Mouse (Mus musculus) left cerebral cortex, adult 8-10 months (tissue): ENCODE data around the gene Trim56. TPM values are rescaled to one million over a fixed set of nuclear protein-coding genes. Genes with fewer than 3 reads are reported as not detected.
A peak's percentile ranks its signal among the peaks of the same experiment; 100 is the strongest.

Experiments
- DNase-seq, 2 experiments: peaks; one replicate each; pipeline ENCODE4 v3.0.0; 2022; ENCODE audit warnings: low spot score in 2 of 2
- total RNA-seq, 4 experiments: library from RNA; stranded (reverse); gene quantifications; 2 replicates each; pipeline ENCODE4 v1.2.4; 2022

The Trim56 gene
- total RNA-seq, 4 experiments from 2014 or later = 5.4 to 8.9 (median 7.4) TPM

DNA sequence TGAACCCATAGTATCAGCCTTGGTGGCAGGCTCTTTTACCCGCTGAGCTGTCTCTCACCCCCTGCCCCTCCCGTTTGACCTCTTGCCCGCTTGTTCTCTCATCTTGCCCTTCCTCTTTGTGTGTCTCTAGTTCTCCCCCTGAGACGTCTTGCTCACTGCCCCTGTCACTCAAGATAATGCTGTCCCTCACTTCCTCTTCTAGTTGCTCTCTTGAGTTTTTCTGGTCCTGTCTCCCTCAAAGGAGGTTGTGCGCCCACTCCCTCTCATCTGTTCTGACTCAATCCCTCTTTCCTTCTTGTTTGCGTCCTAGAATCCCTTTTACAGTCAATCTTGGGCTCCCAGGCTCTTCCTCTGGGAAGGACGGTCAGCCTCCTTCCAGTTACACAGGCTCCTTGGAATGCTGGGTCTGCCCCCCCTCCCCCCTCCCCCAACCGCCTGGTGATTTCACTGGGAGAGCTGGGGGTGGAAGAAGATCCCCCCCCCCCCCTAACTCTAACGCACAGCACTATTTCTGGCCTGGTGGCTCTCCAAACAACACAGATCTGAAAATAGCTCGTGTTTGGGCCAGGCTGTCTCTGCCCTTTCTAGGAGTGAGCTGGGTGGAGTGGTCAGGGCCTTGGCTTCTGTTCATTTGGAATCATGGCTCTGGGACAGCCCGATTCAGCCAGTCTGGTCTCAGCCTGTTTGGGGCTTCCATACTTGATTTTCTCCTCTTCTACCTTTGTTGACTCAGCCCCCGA, 39.6 kb downstream of the Trim56 start:
- no peak for DNase-seq

GRCm38 (mm10) chr5:137075726-137076125, 40.3 kb downstream of the Trim56 start:
- DNase-seq = no peak

DNA sequence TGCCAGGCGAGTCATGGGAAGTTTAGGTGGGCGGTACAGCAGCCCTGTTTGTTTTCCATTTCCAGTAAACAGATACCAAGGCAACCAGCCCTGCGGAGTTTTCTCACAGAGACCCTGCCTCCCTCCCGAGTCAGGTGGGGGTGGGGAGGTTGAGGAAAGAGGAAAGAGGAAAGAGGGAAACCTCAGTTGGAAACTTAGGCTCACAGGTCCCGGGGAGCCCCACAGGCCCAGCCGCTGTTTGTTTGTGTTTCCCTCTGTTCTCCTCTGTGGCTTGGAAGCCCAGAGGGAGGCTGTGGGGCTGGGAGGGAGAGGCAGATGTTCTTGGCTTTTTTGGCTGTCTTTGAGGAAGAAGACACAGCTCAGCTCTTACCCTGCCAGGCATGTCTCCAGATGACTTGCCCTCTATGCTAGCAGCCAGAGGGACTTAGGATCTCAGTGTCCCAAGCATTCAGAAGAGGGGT, 41.8 kb downstream of the Trim56 start:
- no peak for DNase-seq

DNA sequence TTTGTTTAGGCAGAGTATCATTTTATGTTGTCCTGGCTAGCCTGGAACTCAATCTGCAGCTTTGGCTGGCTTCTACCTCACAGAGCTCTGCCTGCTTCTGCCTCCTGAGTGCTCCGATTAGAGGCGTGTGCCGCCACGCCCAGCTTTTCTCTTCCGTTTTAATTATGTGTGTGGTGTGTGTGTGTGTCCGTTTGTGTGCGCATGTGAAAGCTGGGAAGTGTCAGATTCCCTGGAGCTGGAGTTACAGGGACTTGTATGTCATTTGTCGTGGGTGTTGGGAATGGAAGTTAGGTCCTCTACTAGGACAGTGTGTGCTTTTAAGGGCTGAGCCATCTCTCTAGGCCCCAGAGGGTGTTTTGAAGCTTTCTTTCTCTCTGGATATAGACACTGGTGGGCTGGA, 42.9 kb downstream of the Trim56 start:
- no peak for DNase-seq

GRCm38 (mm10) chr5:137072079-137072960, 43.7 kb downstream of the Trim56 start, which contains the start of gene Serpine1:
Serpine1 (minus strand) TSS chr5:137072268.
- DNase-seq = peak in 1 of 2 experiments; percentile 74

DNA sequence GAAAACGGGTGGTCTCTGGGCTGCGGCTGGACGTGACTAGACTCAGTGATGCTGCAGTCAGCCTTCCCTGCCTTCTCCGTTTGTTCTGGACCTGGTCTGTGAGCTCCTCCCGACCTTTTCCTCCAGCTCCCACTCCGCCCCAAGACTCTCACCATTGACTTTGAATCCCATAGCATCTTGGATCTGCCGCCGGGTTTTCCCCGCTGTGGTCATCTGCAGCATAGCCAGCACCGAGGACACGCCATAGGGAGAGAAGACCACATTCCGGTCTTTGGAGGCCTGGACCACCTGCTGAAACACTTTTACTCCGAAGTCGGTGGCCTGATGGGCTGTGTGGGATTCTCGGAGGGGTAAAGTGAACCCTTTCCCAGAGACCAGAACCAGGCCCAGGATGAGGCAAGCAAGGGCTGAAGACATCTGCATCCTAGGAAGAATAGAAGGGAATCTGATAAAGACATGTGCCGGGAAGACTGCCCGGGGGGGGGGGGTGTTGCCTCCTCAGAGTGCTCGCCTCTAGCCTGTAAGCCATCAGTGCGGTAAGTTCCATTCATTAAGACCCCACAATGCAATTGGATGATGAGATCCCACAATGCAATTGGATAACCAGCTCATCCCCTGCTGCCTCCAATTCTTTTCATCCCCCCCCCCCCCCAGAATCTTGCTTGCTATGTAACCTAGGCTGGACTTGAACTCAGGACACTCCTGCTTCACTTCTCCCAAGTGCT, 45.0 kb downstream of the Trim56 start:
- DNase-seq = no peak

GRCm38 (mm10) chr5:137068711-137069110, 47.3 kb downstream of the Trim56 start:
- DNase-seq = no peak

- no peak for DNase-seq
These were observed 50.1 kb downstream of the Trim56 start for GRCm38 (mm10) chr5:137065923-137066322.

DNA sequence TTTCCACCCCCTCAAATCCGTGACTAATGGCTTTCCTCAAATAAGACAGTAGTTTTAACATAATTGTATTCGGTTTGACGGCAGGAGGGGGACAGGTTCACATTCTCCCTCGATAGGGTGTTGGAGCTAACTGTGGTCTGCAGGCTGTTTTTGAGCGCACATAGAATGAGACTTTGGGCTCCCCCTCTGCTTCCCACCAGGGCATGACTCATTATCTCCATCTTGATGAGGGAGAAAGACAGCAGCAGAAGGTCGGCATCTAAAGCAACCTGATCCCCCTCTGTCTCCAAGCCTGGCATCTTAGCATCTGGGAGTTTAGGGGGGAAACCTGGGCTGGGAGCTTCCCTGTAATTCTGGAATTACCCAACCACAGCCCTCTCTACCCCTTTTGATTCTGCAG, 50.6 kb downstream of the Trim56 start:
- DNase-seq = no peak

DNA sequence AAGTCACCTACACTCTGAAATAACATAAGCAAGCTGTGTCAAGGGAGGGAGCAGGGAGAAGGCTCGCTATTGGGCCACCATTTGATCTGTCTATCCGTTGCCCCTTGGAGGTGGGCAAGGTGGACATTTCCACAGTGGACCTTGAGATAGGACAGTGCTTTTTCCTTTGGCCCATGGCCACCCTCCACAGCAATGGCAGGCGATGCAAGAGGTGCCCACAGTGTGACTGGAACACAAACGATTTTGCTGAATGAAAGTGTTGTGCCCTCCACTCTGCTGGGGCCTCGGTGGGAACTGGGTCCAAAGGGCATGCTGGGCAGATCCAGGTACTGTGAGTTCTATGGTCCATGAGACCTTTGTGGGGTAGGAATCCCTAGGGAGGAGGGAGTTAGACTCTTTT, 53.4 kb downstream of the Trim56 start:
- DNase-seq = no peak

DNA sequence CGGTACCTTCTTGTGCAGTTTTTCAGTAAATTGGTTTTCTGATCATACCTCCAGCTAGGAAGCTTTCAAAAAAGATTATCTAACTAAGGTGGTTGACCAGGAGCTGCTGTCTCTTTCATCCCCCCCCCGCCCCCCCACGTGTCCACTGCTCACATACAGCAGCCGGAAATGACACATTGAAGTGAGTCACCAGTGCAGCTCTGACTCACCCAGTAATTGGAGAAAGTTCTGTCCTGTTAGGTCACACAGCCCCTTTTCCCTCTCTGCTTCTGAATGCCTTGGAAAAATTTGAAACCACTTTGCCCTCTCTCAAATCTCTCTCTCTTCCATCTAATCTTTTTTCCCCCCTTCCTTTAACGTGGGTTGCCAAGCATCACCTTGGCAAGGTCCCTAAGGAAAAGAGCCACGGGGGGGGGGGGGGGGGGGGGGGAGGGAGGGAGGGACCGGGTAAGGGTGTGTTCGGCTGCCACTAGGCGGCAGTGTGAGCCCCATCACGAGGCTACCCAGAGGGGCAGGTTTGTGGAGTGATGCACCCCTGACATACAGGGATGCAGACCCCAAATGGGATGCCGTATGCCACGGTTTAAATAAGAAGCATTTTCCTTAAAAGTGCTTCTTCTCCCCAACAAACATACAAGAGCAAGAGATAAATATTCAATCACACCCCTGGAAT, 54.1 kb downstream of the Trim56 start:
- DNase-seq = peak in 1 of 2 experiments; percentile 51

Other genes starting within 250 kb of the Trim56 start
- 1 to 10 TPM; 6.0 to 8.4 (median 6.8) TPM for gene Col26a1, start 233.0 kb downstream of the Trim56 start, total RNA-seq
- 10 to 100 TPM; 87.2 to 95.6 (median 91.6) TPM for gene Ift22, start 208.1 kb downstream of the Trim56 start, total RNA-seq
- 100 to 1,000 TPM; 256 to 283 (median 275) TPM for gene Fis1, start 162.9 kb downstream of the Trim56 start, total RNA-seq
- under 1 TPM in 2 of 4 experiments, not detected in 2; 0.23 to 0.25 TPM for gene Cldn15, start 149.6 kb downstream of the Trim56 start, total RNA-seq
- 10 to 100 TPM; 27.9 to 43.3 (median 34.2) TPM for gene Plod3, start 129.2 kb downstream of the Trim56 start, total RNA-seq
- 10 to 100 TPM; 81.9 to 92.7 (median 85.8) TPM for gene Znhit1, start 128.2 kb downstream of the Trim56 start, total RNA-seq
- gene Vgf, start 89.8 kb downstream of the Trim56 start, total RNA-seq = 100 to 1,000 TPM; 243 to 291 (median 262) TPM
- gene Ap1s1, start 70.1 kb downstream of the Trim56 start, total RNA-seq = 100 to 1,000 TPM; 318 to 379 (median 354) TPM
- gene Serpine1, start 43.9 kb downstream of the Trim56 start, total RNA-seq = 1 to 10 TPM; 1.1 to 2.7 (median 1.9) TPM
- not detected for gene Muc3, start 33.1 kb upstream of the Trim56 start, total RNA-seq
- 1 to 10 TPM; 3.6 to 5.6 (median 4.5) TPM for gene Muc3a, start 96.2 kb upstream of the Trim56 start, total RNA-seq
- gene Ache, start 171.3 kb upstream of the Trim56 start, total RNA-seq = 10 to 100 TPM; 67.5 to 73.8 (median 70.9) TPM
- 10 to 100 TPM; 14.0 to 16.8 (median 16.1) TPM for gene Ufsp1, start 178.4 kb upstream of the Trim56 start, total RNA-seq
- gene Srrt, start 191.5 kb upstream of the Trim56 start, total RNA-seq = 100 to 1,000 TPM; 164 to 219 (median 188) TPM
- gene Trip6, start 198.2 kb upstream of the Trim56 start, total RNA-seq = 1 to 10 TPM; 3.9 to 7.6 (median 5.1) TPM
- gene Slc12a9, start 217.4 kb upstream of the Trim56 start, total RNA-seq = 10 to 100 TPM; 24.4 to 28.0 (median 26.5) TPM
- 1 to 10 TPM; 4.4 to 7.2 (median 5.2) TPM for gene Ephb4, start 233.9 kb upstream of the Trim56 start, total RNA-seq